Mouse (Mus musculus) heart, postnatal 0 days (tissue): ENCODE results near the gene Krt15. TPM values are rescaled to one million over a fixed set of nuclear protein-coding genes. Genes with fewer than 3 reads are reported as not detected.

Experiments
- ATAC-seq: fragments of 200-750 bp; cut with Nextera tagmentation; 2 replicates; pipeline ENCODE4 v1.8.0; 2017; ENCODE audit warnings: low read depth, moderate number of reproducible peaks, moderate library complexity; ENCODE audit not compliant: insufficient read depth
- DNase-seq: peaks from one replicate; pipeline ENCODE4 v3.0.0-alpha.2; 2016; ENCODE audit warnings: low spot score
- H3K27ac ChIP-seq: fragments of 300-500 bp; sonication (generic); 2 replicates; pipeline ENCODE4 v1.5.1; 2014; ENCODE audit warnings: low read depth, mild to moderate bottlenecking
- H3K27me3 ChIP-seq: fragments of 300-500 bp; sonication (generic); 2 replicates; pipeline ENCODE4 v1.6.1; 2014; ENCODE audit warnings: low read length, mixed read lengths; ENCODE audit not compliant: control insufficient read depth, insufficient read depth
- H3K36me3 ChIP-seq: fragments of 300-500 bp; sonication (generic); replicated peaks from 2 replicates; pipeline ENCODE4 v1.6.1; 2014; ENCODE audit warnings: low read length, mixed read lengths; ENCODE audit not compliant: control insufficient read depth, insufficient read depth
- H3K4me1 ChIP-seq: fragments of 300-500 bp; sonication (generic); 2 replicates; pipeline ENCODE4 v1.6.1; 2014; ENCODE audit warnings: antibody characterized with exemption; ENCODE audit not compliant: control insufficient read depth, insufficient read depth
- H3K4me2 ChIP-seq: fragments of 300-500 bp; sonication (generic); 2 replicates; pipeline ENCODE4 v1.6.1; 2014; ENCODE audit warnings: low read depth, mild to moderate bottlenecking, low read length, moderate library complexity
- H3K4me3 ChIP-seq: fragments of 300-500 bp; sonication (generic); 2 replicates; pipeline ENCODE4 v1.5.1; 2014; ENCODE audit warnings: low read depth, low read length
- H3K9ac ChIP-seq: fragments of 300-500 bp; sonication (generic); replicated peaks from 2 replicates; pipeline ENCODE4 v1.6.1; 2014; ENCODE audit warnings: low read depth, low read length, mixed read lengths
- H3K9me3 ChIP-seq: fragments of 300-500 bp; sonication (generic); replicated peaks from 2 replicates; pipeline ENCODE4 v1.6.1; 2016; ENCODE audit warnings: low read length; ENCODE audit not compliant: control insufficient read depth
- CTCF ChIP-seq: IDR thresholded peaks from 2 replicates; pipeline ENCODE4 v1.5.1; 2016; ENCODE audit warnings: antibody characterized with exemption, control low read depth, low read depth
- EP300 ChIP-seq: IDR thresholded peaks from 2 replicates; pipeline ENCODE4 v1.6.1; 2016; ENCODE audit warnings: antibody characterized with exemption, low read depth
- WGBS: fragments of 180-500 bp; shearing (Covaris S2); extraction: QIAGEN DNeasy Blood & Tissue Kit; methylation state at CpG from one replicate; pipeline ENCODE4 v1.1.7; 2014; 5-methylcytosine and 5-hydroxymethylcytosine counted together
- polyA plus RNA-seq: library from polyadenylated mRNA; unstranded; fragments of >200 nt; fragmentation: Nextera tagmentation; extraction: Ambion mirVana; gene quantifications from 2 replicates; pipeline ENCODE4 v1.2.1, GENCODE M21; 2015
- total RNA-seq: library from RNA; depleted of rRNA; stranded (reverse); fragments of >200 nt; gene quantifications from 2 replicates; pipeline ENCODE4 v1.2.3, GENCODE M21; 2014; ENCODE audit warnings: low replicate concordance; rRNA removed

Krt15 gene
- total and polyA plus RNA-seq, 2 experiments from 2014 or later: 0.40 to 8.1 TPM

DNA sequence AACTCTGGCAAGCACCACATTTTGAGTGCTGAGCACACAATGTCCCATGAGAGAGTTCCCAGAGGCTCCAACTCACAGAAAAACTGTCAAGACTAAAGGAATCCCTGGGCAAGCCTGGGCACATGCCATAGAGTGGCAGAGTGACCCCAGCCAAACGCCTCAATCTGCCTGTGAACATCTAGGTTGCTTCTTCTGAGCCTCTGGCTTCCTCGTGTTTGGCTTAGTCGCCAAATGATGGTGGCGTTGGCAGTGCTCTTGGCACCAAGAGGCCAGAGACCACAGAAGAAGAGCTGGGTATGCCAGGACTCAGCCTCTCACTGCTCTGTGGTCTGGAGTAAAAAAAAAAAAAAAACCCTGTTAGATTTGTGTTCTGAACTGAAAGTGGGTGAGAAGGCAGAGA, 35.3 kb downstream of the Krt15 start:
- ATAC-seq (no peak), DNase-seq (no peak)
- H3K27ac ChIP-seq: no peak overlapping the region
- no peaks in the 10 kb centered on the region for H3K9me3 ChIP-seq
- WGBS: 76% methylated on average over 4 of the region's 4 CpGs
- no peak overlapping the region for H3K4me2 ChIP-seq
- H3K9ac ChIP-seq: no peak overlapping the region
- no peaks in the 10 kb centered on the region for H3K36me3 ChIP-seq
- H3K4me3 ChIP-seq: no peak overlapping the region
- H3K4me1 ChIP-seq: no peaks in the 10 kb centered on the region
- H3K27me3 ChIP-seq: no peaks in the 10 kb centered on the region
- no peak for TF ChIP-seq EP300
- TF ChIP-seq CTCF: no peak

DNA sequence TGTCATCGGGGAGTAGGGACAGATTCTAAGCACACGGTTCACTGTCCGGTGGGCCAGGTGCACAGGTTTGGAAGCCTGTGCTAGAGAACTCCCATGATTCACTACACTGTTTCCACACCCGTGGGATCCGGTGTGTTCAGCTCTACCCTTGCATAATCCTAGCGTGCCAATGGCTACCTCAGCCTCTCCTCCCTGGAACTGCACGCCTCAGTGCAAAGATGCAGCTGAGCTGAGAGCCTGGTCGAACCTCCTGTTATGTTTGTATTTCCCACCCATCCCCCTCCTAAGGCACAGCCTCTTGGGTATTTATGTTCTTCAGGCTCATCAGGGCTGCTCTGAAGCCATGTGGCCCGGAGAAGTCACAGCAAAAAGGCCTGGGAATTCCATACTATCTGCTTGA, 37.9 kb downstream of the Krt15 start:
- Histone ChIP-seq H3K4me2 (no peak overlapping the region), H3K27ac (no peak overlapping the region), H3K9me3 (no peaks in the 10 kb centered on the region), H3K27me3 (no peaks in the 10 kb centered on the region), H3K4me1 (no peaks in the 10 kb centered on the region), H3K4me3 (no peak overlapping the region), H3K9ac (no peak overlapping the region), H3K36me3 (no peaks in the 10 kb centered on the region)
- WGBS: 66% methylated on average over 9 of the region's 9 CpGs
- no peak for TF ChIP-seq CTCF
- no peak for TF ChIP-seq EP300
- ATAC-seq: no peak
- DNase-seq: no peak

DNA sequence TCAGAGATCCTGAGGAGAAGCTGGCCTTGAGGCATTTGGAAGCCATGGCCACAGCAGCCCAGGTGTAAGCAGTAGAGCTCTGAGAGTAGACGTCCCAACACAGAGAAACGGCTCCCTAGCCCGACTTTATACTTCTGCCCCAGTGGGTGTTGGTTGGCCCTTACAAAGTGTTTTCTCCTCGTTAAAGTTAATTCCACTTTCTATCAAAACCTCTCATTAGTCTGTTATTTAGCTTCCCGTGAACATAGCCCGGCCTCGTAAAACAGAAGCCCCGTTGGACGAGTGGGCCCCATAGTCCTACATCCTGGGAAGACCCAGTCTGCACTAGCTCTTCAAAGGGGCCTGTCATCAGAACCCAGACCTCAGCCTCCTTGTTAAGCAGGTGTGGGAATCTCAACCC, 39.6 kb downstream of the Krt15 start, which contains the start of gene Krt35:
Krt35 (minus strand) TSS at position 101 of the 400 bp plus-strand sequence.
- H3K9ac ChIP-seq: no peak within 1 kb of the TSS
- TF ChIP-seq CTCF: no peak
- TF ChIP-seq EP300: no peak
- H3K4me2 ChIP-seq: no peak within 1 kb of the TSS
- H3K36me3 ChIP-seq: no peaks in the 10 kb centered on the region
- 81% methylated on average over 9 of the region's 9 CpGs for WGBS
- H3K9me3 ChIP-seq: no peaks in the 10 kb centered on the region
- H3K4me3 ChIP-seq: no peak within 1 kb of the TSS
- H3K27ac ChIP-seq: no peak within 1 kb of the TSS
- ATAC-seq (no peak), DNase-seq (no peak)
- H3K27me3 ChIP-seq: no peaks in the 10 kb centered on the region
- no peaks in the 10 kb centered on the region for H3K4me1 ChIP-seq

DNA sequence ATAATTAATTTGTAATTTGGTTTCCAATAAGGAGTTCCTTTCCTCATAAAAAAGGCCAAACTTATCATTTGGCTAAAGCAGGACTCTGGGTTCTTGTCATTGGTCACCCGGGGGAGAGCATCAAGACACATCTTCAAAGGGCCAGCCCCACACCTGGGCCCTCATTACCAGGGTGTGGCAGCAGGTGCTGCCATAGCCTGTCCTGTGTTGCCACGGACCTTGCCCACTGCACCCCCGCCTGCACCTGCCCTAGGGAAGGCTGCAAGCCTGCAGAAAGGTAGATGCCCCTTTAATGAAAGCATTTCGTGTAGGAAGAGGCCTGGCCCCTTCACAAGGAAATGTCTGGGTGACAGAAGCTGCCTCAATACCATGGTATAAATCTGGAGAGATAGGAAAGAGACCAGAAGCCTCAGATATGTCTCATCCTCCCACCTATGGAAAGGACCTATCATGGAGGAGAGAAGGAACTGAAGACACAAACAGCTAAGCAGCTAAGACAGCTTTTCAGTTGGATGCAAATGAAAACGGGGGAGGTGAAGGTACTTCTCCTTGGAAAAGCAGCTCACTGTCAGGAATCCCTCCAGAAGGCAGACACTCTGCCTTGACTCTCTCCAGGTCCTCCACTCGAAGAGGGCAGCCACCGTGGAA, 47.2 kb downstream of the Krt15 start:
- Histone ChIP-seq H3K9ac (no peak overlapping the region), H3K27me3 (no peaks in the 10 kb centered on the region), H3K9me3 (no peaks in the 10 kb centered on the region), H3K4me3 (no peak overlapping the region), H3K27ac (no peak overlapping the region), H3K36me3 (no peaks in the 10 kb centered on the region), H3K4me1 (no peaks in the 10 kb centered on the region), H3K4me2 (no peak overlapping the region)
- 54% methylated on average over 7 of the region's 7 CpGs for WGBS
- no peak for ATAC-seq
- DNase-seq: no peak
- TF ChIP-seq CTCF: no peak
- TF ChIP-seq EP300: no peak

DNA sequence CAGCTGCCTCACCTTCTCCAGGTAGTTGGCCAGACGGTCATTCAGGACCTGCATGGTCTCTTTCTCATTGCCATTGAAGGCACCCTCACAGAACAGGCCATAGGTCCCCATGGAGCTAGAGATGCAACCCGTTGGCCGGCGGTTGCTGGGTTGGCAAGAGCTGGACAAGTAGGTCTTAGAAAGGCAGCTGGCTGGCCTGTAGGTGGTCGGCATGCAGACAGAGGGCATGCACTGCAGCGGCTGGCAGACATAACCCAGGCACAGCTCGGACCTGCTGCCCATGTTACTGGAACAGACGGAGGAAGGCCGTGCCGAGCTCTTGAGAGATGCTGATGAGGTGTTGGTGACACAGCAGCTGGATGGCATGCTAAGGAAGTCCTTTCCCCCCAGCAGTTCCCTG, 47.9 kb downstream of the Krt15 start, which contains the start of gene Krt32:
Krt32 (minus strand) TSS at position 366 of the 400 bp plus-strand sequence.
- ATAC-seq (no peak), DNase-seq (no peak)
- TF ChIP-seq CTCF (no peak), EP300 (no peak)
- H3K4me2 ChIP-seq: no peak within 1 kb of the TSS
- H3K27ac ChIP-seq: no peak within 1 kb of the TSS
- H3K36me3 ChIP-seq: no peaks in the 10 kb centered on the region
- H3K9me3 ChIP-seq: no peaks in the 10 kb centered on the region
- no peaks in the 10 kb centered on the region for H3K4me1 ChIP-seq
- 81% methylated on average over 10 of the region's 10 CpGs for WGBS
- no peak within 1 kb of the TSS for H3K4me3 ChIP-seq
- H3K9ac ChIP-seq: no peak within 1 kb of the TSS
- H3K27me3 ChIP-seq: no peaks in the 10 kb centered on the region

Other genes with a start within 250 kb of the Krt15 start
- gene Krtap31-1, start 228.0 kb downstream of the Krt15 start, total RNA-seq: not detected in 2 replicates
- not detected in 2 replicates for gene Krtap31-1, start 228.0 kb downstream of the Krt15 start, polyA plus RNA-seq
- gene Gm11565, start 221.2 kb downstream of the Krt15 start, total RNA-seq: not detected in 2 replicates
- not detected in 2 replicates for gene Gm11565, start 221.2 kb downstream of the Krt15 start, polyA plus RNA-seq
- gene Krtap31-2, start 199.6 kb downstream of the Krt15 start, total RNA-seq: not detected in 2 replicates
- gene Krtap31-2, start 199.6 kb downstream of the Krt15 start, polyA plus RNA-seq: not detected in 2 replicates
- not detected in 2 replicates for gene Krtap9-5, start 187.5 kb downstream of the Krt15 start, total RNA-seq
- gene Krtap9-5, start 187.5 kb downstream of the Krt15 start, polyA plus RNA-seq: not detected in 2 replicates
- gene Krtap29-1, start 156.9 kb downstream of the Krt15 start, total RNA-seq: not detected in 2 replicates
- gene Krtap29-1, start 156.9 kb downstream of the Krt15 start, polyA plus RNA-seq: not detected in 2 replicates
- not detected in 2 replicates for gene Krtap16-1, start 149.3 kb downstream of the Krt15 start, total RNA-seq
- gene Krtap16-1, start 149.3 kb downstream of the Krt15 start, polyA plus RNA-seq: not detected in 2 replicates
- not detected in 2 replicates for gene Krtap17-1, start 141.9 kb downstream of the Krt15 start, total RNA-seq
- gene Krtap17-1, start 141.9 kb downstream of the Krt15 start, polyA plus RNA-seq: not detected in 2 replicates
- gene Krt33a, start 119.7 kb downstream of the Krt15 start, total RNA-seq: not detected in 2 replicates
- gene Krt33a, start 119.7 kb downstream of the Krt15 start, polyA plus RNA-seq: not detected in 2 replicates
- gene Krt33b, start 106.1 kb downstream of the Krt15 start, total RNA-seq: not detected in 2 replicates
- gene Krt33b, start 106.1 kb downstream of the Krt15 start, polyA plus RNA-seq: not detected in 2 replicates
- gene Krt34, start 94.4 kb downstream of the Krt15 start, total RNA-seq: not detected in 2 replicates
- gene Krt34, start 94.4 kb downstream of the Krt15 start, polyA plus RNA-seq: not detected in 2 replicates
- gene Krt31, start 85.4 kb downstream of the Krt15 start, total RNA-seq: not detected in 2 replicates
- not detected in 2 replicates for gene Krt31, start 85.4 kb downstream of the Krt15 start, polyA plus RNA-seq
- gene Krt32, start 47.7 kb downstream of the Krt15 start, total RNA-seq: not detected in 2 replicates
- gene Krt32, start 47.7 kb downstream of the Krt15 start, polyA plus RNA-seq: not detected in 2 replicates
- not detected in 2 replicates for gene Krt35, start 39.7 kb downstream of the Krt15 start, total RNA-seq
- gene Krt35, start 39.7 kb downstream of the Krt15 start, polyA plus RNA-seq: not detected in 2 replicates
- gene Krt36, start 30.3 kb downstream of the Krt15 start, total RNA-seq: not detected in 2 replicates
- gene Krt36, start 30.3 kb downstream of the Krt15 start, polyA plus RNA-seq: not detected in 2 replicates
- gene Krt13, start 14.4 kb downstream of the Krt15 start, total RNA-seq: not detected in 2 replicates
- 0.30 TPM in 1 of 2 replicates, not detected in the other for gene Krt13, start 14.4 kb downstream of the Krt15 start, polyA plus RNA-seq
- gene Krt19, start 12.7 kb upstream of the Krt15 start, total RNA-seq: 22.5 and 52.2 TPM in 2 replicates
- 20.6 and 29.3 TPM in 2 replicates for gene Krt19, start 12.7 kb upstream of the Krt15 start, polyA plus RNA-seq
- not detected in 2 replicates for gene Krt9, start 57.3 kb upstream of the Krt15 start, total RNA-seq
- gene Krt9, start 57.3 kb upstream of the Krt15 start, polyA plus RNA-seq: not detected in 2 replicates
- gene Krt14, start 71.6 kb upstream of the Krt15 start, total RNA-seq: 2.3 and 3.1 TPM in 2 replicates
- gene Krt14, start 71.6 kb upstream of the Krt15 start, polyA plus RNA-seq: 2.8 and 3.0 TPM in 2 replicates
- gene Krt16, start 113.0 kb upstream of the Krt15 start, total RNA-seq: not detected in 2 replicates
- gene Krt16, start 113.0 kb upstream of the Krt15 start, polyA plus RNA-seq: not detected in 2 replicates
- 2.2 TPM in 1 of 2 replicates, not detected in the other for gene Krt17, start 125.1 kb upstream of the Krt15 start, total RNA-seq
- 0.14 and 0.32 TPM in 2 replicates for gene Krt17, start 125.1 kb upstream of the Krt15 start, polyA plus RNA-seq
- not detected in 2 replicates for gene Krt42, start 133.9 kb upstream of the Krt15 start, total RNA-seq
- not detected in 2 replicates for gene Krt42, start 133.9 kb upstream of the Krt15 start, polyA plus RNA-seq
- gene Eif1, start 184.0 kb upstream of the Krt15 start, total RNA-seq: 64.1 and 105 TPM in 2 replicates
- 1,927 and 2,123 TPM in 2 replicates for gene Eif1, start 184.0 kb upstream of the Krt15 start, polyA plus RNA-seq
- gene Gast, start 198.5 kb upstream of the Krt15 start, total RNA-seq: not detected in 2 replicates
- not detected in 2 replicates for gene Gast, start 198.5 kb upstream of the Krt15 start, polyA plus RNA-seq
- 3.5 and 5.7 TPM in 2 replicates for gene Hap1, start 220.2 kb upstream of the Krt15 start, total RNA-seq
- gene Hap1, start 220.2 kb upstream of the Krt15 start, polyA plus RNA-seq: 2.0 TPM in 2 replicates